Mouse (Mus musculus): ENCODE measurements around the gene Xdh. TPM values are rescaled to one million over a fixed set of nuclear protein-coding genes. Genes with fewer than 3 reads are reported as not detected.
"Not testable (repeated sequence)": the region's sequence is repeated elsewhere in the genome, so short reads cannot be mapped to it uniquely, and the experiment has no call there.

Gene Xdh
- polyA plus RNA-seq, 1 experiment from 2014 or later: 1.9 TPM

DNA sequence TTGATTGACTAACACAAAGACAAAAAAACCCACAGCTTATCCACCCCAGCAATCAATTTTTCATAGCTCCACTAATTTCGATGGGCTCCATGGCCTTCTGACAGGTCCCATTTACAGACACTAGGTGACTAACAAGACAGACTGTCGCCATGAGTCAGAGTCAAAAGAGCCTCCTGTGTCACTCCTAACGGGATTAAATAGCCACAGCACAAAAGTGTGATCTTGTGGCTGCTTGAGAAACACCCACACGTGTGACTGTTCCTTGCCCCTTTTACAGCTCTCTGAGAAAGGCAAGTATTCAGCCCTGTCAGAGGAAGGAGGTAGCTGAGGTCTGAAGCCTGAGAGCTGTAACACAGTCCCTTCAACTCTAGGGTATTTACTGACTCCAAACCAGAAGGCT is 96.3 kb downstream of the Xdh start:
- no peaks in the 10 kb centered on the region for H3K27me3 ChIP-seq (ENCODE audit: insufficient read depth, low read length)
- no peak for TF ChIP-seq CTCF (IDR thresholded peaks at IDR 0.05; ENCODE audit: low read depth)
- no peaks in the 10 kb centered on the region for H3K9me3 ChIP-seq (replicated peaks; ENCODE audit: low read length)
- WGBS: 58% methylated on average over 4 of the region's 4 CpGs
- H3K9ac ChIP-seq (ENCODE audit: low read depth, low read length): no peak overlapping the region
- no peaks in the 10 kb centered on the region for H3K4me1 ChIP-seq (replicated peaks; ENCODE audit: insufficient read depth, low read length)
- H3K27ac ChIP-seq: no peak overlapping the region
- H3K4me3 ChIP-seq (replicated peaks; ENCODE audit: low read depth, low read length): no peak overlapping the region
- ATAC-seq (replicated peaks; ENCODE audit: low FRiP score, low read depth): no peak
- H3K4me2 ChIP-seq (ENCODE audit: low read length): no peak overlapping the region
- DNase-seq (ENCODE audit: low spot score): no peak
- no peaks in the 10 kb centered on the region for H3K36me3 ChIP-seq (ENCODE audit: insufficient read depth, low read length)

DNA sequence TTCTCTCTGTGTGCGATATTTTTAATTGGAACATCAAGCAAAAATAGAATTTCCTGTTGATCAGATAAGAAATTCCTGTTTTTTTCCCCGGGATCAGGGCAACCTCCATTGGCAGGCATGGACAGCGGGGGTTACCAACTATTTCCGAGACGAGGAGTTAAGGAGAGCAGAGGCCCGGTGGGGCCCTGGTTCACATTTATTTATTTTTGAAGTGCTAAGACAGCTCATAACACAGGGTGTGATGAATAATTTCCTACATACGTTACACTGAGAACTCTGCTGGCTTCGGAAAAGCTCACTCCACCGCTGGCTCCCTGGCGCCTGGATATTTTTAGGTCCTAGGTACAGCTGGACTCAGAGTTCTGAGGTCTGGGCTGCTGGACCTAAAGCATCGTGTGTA is 97.0 kb downstream of the Xdh start:
- H3K4me2 ChIP-seq (ENCODE audit: low read length): no peak overlapping the region
- ATAC-seq (replicated peaks; ENCODE audit: low FRiP score, low read depth) (no peak), DNase-seq (ENCODE audit: low spot score) (no peak)
- H3K27ac ChIP-seq: no peak overlapping the region
- no peaks in the 10 kb centered on the region for H3K4me1 ChIP-seq (replicated peaks; ENCODE audit: insufficient read depth, low read length)
- TF ChIP-seq CTCF (IDR thresholded peaks at IDR 0.05; ENCODE audit: low read depth): no peak
- no peak overlapping the region for H3K4me3 ChIP-seq (replicated peaks; ENCODE audit: low read depth, low read length)
- H3K9me3 ChIP-seq (replicated peaks; ENCODE audit: low read length): no peaks in the 10 kb centered on the region
- H3K27me3 ChIP-seq (ENCODE audit: insufficient read depth, low read length): no peaks in the 10 kb centered on the region
- H3K9ac ChIP-seq (ENCODE audit: low read depth, low read length): no peak overlapping the region
- WGBS: 61% methylated on average over 11 of the region's 11 CpGs
- no peaks in the 10 kb centered on the region for H3K36me3 ChIP-seq (ENCODE audit: insufficient read depth, low read length)

DNA sequence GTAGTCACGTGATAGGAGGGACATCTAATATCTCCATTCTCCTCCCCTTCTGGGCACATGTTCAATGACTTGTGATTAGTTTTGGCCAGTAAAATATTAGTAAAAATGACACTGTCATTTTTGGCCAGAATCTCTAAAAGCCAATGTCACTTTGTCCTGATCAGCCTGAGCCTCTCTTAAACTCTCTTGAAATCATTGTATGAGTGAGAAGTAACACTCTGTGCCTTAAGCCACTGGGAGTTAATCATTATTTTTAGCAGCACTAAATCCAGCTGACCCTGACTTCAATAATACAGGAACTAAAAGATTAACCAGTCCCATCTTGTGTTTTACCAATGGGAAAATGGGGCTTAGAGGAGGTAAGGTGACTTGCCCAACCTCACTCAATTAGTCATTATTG is 102.6 kb downstream of the Xdh start:
- Histone ChIP-seq H3K27me3 (ENCODE audit: insufficient read depth, low read length) (no peaks in the 10 kb centered on the region), H3K4me3 (replicated peaks; ENCODE audit: low read depth, low read length) (no peak overlapping the region), H3K9ac (ENCODE audit: low read depth, low read length) (no peak overlapping the region), H3K27ac (no peak overlapping the region), H3K36me3 (ENCODE audit: insufficient read depth, low read length) (no peaks in the 10 kb centered on the region), H3K4me2 (ENCODE audit: low read length) (no peak overlapping the region), H3K4me1 (replicated peaks; ENCODE audit: insufficient read depth, low read length) (no peaks in the 10 kb centered on the region), H3K9me3 (replicated peaks; ENCODE audit: low read length) (no peaks in the 10 kb centered on the region)
- TF ChIP-seq CTCF (IDR thresholded peaks at IDR 0.05; ENCODE audit: low read depth): no peak
- 81% methylated on average over 1 of the region's 1 CpGs for WGBS
- ATAC-seq (replicated peaks; ENCODE audit: low FRiP score, low read depth): no peak
- no peak for DNase-seq (ENCODE audit: low spot score)

DNA sequence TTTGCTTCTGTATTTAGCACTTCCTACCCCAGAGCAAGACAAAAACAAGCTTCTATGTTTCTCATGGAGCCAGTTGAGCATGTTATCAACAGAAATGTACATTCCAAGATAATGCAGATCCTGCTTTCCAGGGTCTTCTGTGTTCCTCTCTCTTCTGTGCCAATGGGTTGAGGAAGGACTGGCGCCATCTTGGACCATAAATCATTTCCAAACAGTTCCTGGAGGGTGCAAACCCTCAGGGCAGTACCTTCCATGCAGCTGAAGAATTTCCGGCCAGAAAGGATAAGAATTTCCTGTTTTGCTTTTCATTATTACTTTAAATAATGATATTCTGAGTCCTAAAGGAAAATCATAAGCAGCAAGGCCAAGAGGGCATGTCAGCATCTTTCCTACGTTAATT is 104.4 kb downstream of the Xdh start:
- Histone ChIP-seq H3K9ac (ENCODE audit: low read depth, low read length) (no peak overlapping the region), H3K4me1 (replicated peaks; ENCODE audit: insufficient read depth, low read length) (no peaks in the 10 kb centered on the region), H3K4me3 (replicated peaks; ENCODE audit: low read depth, low read length) (no peak overlapping the region), H3K9me3 (replicated peaks; ENCODE audit: low read length) (no peaks in the 10 kb centered on the region), H3K27me3 (ENCODE audit: insufficient read depth, low read length) (no peaks in the 10 kb centered on the region), H3K27ac (no peak overlapping the region), H3K36me3 (ENCODE audit: insufficient read depth, low read length) (no peaks in the 10 kb centered on the region), H3K4me2 (ENCODE audit: low read length) (no peak overlapping the region)
- DNase-seq (ENCODE audit: low spot score) (peak; percentile 43), ATAC-seq (replicated peaks; ENCODE audit: low FRiP score, low read depth) (no peak)
- WGBS: 54% methylated on average over 3 of the region's 3 CpGs
- no peak for TF ChIP-seq CTCF (IDR thresholded peaks at IDR 0.05; ENCODE audit: low read depth)

DNA sequence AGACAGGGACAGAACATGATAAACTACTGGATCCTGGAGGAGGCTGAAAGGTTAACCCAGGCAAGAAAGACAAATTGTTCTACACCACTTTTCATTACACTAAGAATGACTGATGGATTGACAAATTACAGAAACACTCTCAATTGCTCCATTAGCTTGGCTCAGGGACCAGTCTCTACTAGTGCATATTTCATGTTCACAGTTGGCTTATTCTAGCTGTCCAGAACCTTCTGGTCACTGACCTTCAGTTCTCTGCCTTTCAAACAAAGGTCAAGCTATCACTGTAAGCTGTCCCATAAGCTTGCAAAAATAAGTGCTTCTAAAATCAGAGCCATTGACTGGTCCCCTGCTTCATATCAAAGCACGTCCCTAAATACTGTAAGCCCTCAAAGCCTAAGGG is 107.0 kb downstream of the Xdh start:
- Histone ChIP-seq H3K4me2 (ENCODE audit: low read length) (no peak overlapping the region), H3K27me3 (ENCODE audit: insufficient read depth, low read length) (no peaks in the 10 kb centered on the region), H3K27ac (no peak overlapping the region), H3K9me3 (replicated peaks; ENCODE audit: low read length) (no peaks in the 10 kb centered on the region), H3K4me3 (replicated peaks; ENCODE audit: low read depth, low read length) (no peak overlapping the region), H3K9ac (ENCODE audit: low read depth, low read length) (no peak overlapping the region), H3K36me3 (ENCODE audit: insufficient read depth, low read length) (no peaks in the 10 kb centered on the region), H3K4me1 (replicated peaks; ENCODE audit: insufficient read depth, low read length) (no peaks in the 10 kb centered on the region)
- no peak for TF ChIP-seq CTCF (IDR thresholded peaks at IDR 0.05; ENCODE audit: low read depth)
- ATAC-seq (replicated peaks; ENCODE audit: low FRiP score, low read depth) (no peak), DNase-seq (ENCODE audit: low spot score) (no peak)
- WGBS: 70% methylated on average over 1 of the region's 1 CpGs

DNA sequence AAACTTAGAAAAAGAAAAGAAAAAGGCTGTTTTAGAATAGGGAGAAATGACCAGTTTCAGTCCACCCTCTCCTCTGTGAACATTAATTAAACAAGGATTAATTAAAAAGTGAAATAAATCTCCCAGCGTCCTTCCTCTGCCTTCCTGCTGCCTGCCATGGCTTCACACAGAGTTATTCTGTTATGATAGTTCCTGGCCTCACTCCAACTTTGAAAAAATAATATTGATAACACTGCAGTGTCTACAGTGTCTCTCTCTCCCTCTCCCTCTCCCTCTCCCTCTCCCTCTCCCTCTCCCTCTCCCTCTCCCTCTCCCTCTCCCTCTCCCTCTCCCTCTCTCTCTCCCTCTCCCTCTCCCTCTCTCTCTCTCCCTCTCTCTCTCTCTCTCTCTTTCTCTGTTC is 110.1 kb downstream of the Xdh start:
- H3K4me1 ChIP-seq (replicated peaks; ENCODE audit: insufficient read depth, low read length); H3K27me3 ChIP-seq (ENCODE audit: insufficient read depth, low read length); H3K9me3 ChIP-seq (replicated peaks; ENCODE audit: low read length); DNase-seq (ENCODE audit: low spot score); H3K4me2 ChIP-seq (ENCODE audit: low read length); H3K36me3 ChIP-seq (ENCODE audit: insufficient read depth, low read length); H3K9ac ChIP-seq (ENCODE audit: low read depth, low read length); H3K27ac ChIP-seq; H3K4me3 ChIP-seq (replicated peaks; ENCODE audit: low read depth, low read length); ATAC-seq (replicated peaks; ENCODE audit: low FRiP score, low read depth): not testable (repeated sequence)
- WGBS: 33% methylated on average over 1 of the region's 1 CpGs

DNA sequence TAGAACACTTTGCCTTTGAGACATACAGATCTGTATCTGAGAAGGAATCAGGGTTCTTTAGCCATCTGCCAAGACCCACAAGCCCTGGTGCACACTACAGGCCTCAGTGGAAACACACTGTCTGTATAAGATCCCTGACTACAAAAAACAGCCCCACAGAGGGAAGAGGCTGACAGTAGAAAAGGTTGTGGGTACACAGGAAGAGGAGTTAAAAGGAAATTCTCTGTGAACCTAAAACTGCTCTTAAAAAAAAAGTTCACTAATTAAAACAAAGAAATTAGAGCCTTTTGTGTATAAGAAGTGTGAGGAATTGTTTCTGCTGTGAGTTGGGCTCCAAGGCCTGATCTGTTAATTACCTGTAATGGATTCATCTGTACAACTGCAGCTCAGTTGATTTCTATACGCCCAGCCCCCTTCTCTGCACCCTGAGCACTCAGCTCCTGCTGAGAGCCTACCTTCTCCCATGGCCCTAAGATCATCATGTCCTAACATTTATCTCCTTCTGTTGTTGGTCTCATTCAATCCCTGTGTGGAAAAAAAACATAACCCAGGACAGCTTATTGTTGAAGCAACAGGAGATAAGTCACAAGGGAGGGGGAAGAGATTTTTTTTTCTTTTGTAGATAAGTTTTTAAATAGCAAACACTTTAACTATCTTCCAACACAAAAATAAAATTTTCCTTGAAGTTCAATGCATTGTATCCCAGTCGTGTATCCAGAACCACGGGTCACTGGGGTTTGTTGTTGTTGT is 110.7 kb downstream of the Xdh start:
- DNase-seq (ENCODE audit: low spot score) (no peak), ATAC-seq (replicated peaks; ENCODE audit: low FRiP score, low read depth) (no peak)
- no peaks in the 10 kb centered on the region for H3K9me3 ChIP-seq (replicated peaks; ENCODE audit: low read length)
- H3K27me3 ChIP-seq (ENCODE audit: insufficient read depth, low read length): no peaks in the 10 kb centered on the region
- 46% methylated on average over 3 of the region's 3 CpGs for WGBS
- no peaks in the 10 kb centered on the region for H3K4me1 ChIP-seq (replicated peaks; ENCODE audit: insufficient read depth, low read length)
- H3K36me3 ChIP-seq (ENCODE audit: insufficient read depth, low read length): no peaks in the 10 kb centered on the region
- H3K4me3 ChIP-seq (replicated peaks; ENCODE audit: low read depth, low read length): no peak overlapping the region
- no peak overlapping the region for H3K4me2 ChIP-seq (ENCODE audit: low read length)
- H3K9ac ChIP-seq (ENCODE audit: low read depth, low read length): no peak overlapping the region
- H3K27ac ChIP-seq: no peak overlapping the region
- no peak for TF ChIP-seq CTCF (IDR thresholded peaks at IDR 0.05; ENCODE audit: low read depth)

Data from kidney, postnatal 0 days (tissue).